Mouse (Mus musculus) c-Kit-negative CD71-positive TER-119-positive erythroid progenitor cells, embryonic 14.5 days (primary cell): ENCODE data around the gene Slc17a9.

Experiments used
- DNase-seq: peaks from one replicate; pipeline ENCODE4 v3.0.0-alpha.2; 2013; ENCODE audit warnings: low read depth, low spot score

Gene Slc17a9

DNA sequence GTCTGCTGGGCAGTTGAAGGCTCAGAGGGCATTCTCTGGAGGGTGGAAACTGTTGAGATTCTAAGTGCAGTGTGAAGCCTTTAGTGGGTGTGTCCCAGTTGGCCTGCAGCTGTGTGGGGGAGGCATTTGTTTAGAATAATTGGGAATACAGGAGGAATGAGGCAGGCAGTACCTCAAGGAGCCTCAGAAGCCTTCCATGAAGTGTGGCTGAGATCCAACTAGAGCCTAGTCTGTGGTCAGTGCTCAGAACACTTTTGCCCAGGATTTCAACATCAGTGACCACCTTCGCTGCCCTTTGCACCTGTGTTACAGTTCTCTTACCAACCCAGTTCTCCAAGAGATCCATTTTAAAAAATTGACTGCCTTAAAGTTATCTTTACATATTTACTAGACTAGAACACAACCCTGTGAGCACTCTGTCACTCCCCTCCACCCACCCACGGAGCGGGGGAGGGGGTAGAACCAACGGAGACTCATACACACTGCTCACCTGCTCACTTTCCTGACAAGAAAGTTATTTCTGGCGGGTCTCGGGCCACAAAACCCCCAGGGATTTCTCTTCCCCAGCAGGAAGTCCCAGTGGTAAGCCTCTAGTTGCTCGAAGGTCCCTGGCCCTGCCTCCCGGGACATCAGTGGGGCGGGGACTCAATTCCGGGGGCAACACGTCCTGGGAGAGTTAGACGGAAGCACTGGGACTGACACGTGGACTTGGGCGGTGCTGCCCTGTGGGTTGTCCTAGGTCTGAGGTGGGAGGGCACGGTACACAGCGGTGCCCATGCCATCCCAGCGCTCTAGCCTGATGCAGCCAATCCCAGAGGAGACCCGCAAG, at the start of gene Slc17a9:
Gene Slc17a9, plus strand, starts transcription at position 679 of the 829 bp plus-strand sequence.
- DNase-seq, result no peak

- no peak for DNase-seq
Measured at GRCm38 (mm10) chr2:180676706-180677105, 48.4 kb upstream of the Slc17a9 start.

DNA sequence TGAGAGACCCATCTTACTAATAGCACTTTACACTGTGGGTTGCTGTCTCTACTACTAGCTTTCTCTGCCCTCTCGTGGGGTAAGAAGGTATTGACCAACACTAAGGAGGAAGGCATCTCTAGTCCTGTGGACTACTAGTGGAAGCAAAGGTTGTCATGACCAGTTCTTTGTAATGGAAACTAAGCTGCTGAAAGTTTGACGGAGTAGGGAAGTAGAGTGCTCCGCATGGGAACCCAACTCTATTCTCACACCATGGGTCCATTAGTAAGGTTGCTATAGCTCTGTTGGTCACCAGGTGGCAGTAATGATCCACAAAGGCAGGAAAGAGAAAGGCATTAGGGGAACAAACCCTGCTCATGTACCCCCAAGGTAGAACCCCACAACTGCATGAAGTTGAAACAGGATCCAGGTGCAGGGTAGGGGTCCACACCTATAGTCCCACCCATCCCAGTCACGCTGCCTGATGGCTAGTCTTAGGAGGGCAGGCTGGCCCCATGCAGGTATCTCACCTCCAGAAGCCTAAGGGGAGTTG, 46.4 kb upstream of the Slc17a9 start:
- peak; percentile 66 for DNase-seq

GRCm38 (mm10) chr2:180681225-180681624, 43.8 kb upstream of the Slc17a9 start:
- no peak for DNase-seq

GRCm38 (mm10) chr2:180683524-180683923, 41.5 kb upstream of the Slc17a9 start:
- no peak for DNase-seq

DNA sequence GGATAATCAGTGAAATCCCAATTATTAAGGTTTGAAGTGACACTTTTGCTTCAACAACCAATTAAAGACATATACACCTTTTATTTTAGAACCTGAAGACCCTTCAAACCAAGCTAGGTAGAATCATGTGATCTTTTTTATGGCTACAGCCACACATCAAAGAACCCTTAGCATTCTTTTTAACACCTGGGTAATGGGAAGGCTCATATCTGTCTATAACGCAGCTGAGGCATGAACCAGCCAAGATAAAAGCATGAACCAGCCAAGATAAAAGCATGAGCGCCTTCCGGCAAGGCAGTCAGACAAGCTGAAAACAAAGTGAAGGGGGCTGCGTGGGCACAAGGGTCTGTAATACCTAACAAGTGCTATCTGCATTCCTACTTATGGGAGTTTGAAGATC, 41.0 kb upstream of the Slc17a9 start:
- DNase-seq, result no peak

- no peak for DNase-seq
Measured at GRCm38 (mm10) chr2:180689841-180690240, 35.2 kb upstream of the Slc17a9 start.

DNA sequence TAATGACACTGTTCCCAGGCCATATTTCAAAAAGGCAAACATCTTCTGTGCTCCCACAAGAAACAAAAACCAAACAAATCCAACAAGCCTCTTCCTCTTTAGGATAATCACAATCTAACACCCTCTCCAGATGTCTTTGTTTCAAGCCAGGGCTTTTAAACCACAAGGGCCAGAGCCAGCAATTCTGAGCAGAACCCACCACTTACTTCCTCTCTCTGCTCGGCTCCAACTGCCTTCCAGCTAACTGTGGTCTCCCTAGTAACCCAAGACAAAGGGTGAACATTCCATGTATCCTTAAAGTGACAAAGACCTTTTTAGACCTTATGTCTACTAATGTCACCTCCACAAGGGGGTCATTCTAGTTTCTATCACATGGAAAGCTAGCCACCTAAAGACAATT, 32.4 kb upstream of the Slc17a9 start:
- no peak for DNase-seq

DNA sequence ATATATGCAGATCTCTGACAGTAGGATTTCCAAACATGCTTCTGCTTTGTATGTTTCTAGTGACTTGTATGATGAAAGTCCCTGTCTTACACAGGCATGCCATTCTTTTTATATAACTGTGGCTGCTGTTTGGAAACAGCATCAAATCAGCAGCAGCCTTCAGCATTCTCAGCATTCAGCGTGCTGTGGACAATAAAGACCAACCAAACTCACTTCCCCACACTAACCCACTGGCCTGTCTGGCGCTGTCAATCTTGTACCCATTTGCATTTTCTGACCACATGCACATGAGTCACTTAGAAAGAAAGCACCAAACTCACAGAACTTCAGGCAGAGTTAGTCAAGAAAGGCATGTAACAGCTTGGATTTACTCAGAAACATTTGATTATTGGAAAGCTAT, 29.9 kb upstream of the Slc17a9 start:
- DNase-seq, result no peak

GRCm38 (mm10) chr2:180700457-180700856, 24.6 kb upstream of the Slc17a9 start:
- DNase-seq, result no peak

GRCm38 (mm10) chr2:180701053-180701766, 23.9 kb upstream of the Slc17a9 start:
- DNase-seq, result no peak

DNA sequence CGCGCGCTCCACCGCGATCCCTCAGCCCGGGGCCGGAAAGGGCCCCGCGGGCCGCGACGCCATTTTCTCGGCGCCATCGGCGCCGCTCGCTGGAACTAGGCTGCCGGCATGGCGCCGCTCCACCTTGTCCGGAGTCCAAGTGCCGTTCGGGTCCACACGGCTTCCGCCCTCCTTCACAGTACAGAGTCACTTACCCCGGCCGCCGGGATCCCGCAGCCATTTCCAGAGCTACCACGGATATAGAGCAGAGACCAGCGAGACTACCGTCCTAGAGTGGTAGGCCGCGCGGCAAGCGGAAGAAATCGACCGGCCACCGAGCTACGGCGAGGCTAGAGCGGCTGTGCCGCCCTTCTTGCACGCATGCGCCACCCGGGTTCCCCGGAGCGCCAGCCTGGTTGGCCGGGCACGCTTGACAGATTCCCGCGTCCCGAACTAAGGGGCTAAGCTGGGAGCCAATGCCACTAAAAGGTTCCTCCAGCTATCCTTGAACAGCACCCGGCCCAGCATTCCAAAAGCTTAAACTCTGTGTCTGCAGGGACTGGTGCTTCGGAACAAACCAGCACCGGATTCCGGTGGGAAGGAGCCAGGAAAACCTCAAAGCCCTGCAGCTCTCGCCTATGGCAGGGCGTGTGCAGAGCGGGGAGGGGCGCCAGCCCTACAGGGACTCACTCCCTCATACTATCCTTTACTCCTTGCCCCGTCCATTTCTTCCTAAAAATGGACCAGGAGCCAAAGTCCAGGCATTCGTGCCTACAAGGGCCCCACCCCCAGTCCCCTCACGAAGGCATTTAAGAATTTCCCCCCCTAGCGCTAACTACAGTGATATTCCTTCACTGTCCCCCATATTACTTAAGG, 23.1 kb upstream of the Slc17a9 start:
- DNase-seq, result peak; percentile 77

- no peak for DNase-seq
Measured at GRCm38 (mm10) chr2:180702701-180703149, 22.3 kb upstream of the Slc17a9 start.

- no peak for DNase-seq
Measured at GRCm38 (mm10) chr2:180703175-180703574, 21.9 kb upstream of the Slc17a9 start.

- no peak for DNase-seq
Measured at GRCm38 (mm10) chr2:180703645-180704359, 21.3 kb upstream of the Slc17a9 start.

DNA sequence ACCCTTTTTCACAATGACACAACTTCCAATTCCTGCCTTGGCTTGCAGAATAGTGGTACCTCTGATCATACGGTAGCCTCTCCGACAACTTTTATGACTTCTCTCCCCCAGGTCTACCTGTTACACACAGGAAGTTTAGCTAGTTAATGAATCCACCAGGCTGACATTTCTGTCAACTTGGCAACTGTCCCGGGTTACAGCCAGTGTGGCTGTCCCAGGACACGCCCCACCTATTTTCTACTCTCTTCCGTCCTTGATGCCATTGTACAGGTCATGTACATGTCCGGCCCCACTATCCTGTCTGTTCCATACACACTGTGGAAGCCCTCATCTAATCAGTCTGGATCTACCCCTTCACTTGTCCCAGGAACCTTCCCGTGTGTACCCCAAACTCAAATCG, 20.5 kb upstream of the Slc17a9 start:
- no peak for DNase-seq

- DNase-seq, result no peak
Measured at GRCm38 (mm10) chr2:180705066-180705465, 20.0 kb upstream of the Slc17a9 start.

DNA sequence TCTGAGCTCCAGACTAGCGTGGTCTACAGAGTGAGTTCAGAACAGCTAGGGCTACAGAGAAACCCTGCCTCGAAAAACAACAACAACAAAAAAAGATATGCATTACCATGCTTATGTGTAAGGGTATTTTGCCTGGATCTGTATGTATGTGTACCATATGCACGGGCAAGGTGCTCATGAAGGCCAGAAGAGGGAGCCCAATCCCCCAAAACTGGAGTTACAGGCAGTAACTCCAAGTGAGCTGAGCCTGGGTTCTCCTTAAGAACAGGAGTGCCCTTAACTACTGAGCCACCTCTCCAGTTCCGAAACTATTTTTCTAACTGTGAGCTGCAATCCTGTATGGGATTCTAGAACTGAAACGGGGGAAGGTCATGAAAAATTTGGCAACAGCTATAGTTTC, 19.1 kb upstream of the Slc17a9 start:
- DNase-seq, result no peak

GRCm38 (mm10) chr2:180709023-180709922, 15.8 kb upstream of the Slc17a9 start:
- peak; percentile 39 for DNase-seq

- DNase-seq, result peak; percentile 95
Measured at GRCm38 (mm10) chr2:180709923-180710272, 15.2 kb upstream of the Slc17a9 start, which contains the start of the genes Dido1 and Gid8. TSS of gene Dido1 (minus strand) at chr2:180709999. TSS of gene Gid8 (plus strand) at chr2:180710117.
